Mouse (Mus musculus): Measurements from ENCODE around the gene Cyp1a1.

GRCm38 (mm10) chr9:57643169-57643855, 44.4 kb upstream of the Cyp1a1 start:
- TF ChIP-seq CTCF (IDR thresholded peaks at IDR 0.05; ENCODE audit: insufficient read depth, low read length): no peak
- no peak for TF ChIP-seq POLR2A (IDR thresholded peaks at IDR 0.05; ENCODE audit: borderline replicate concordance, extremely low read depth, low read depth, low read length)

Measured in lung, adult 2 months (tissue).